Mouse (Mus musculus) ES-E14 (cell line): Measurements from ENCODE around the gene Vps11.

Experiments used
- CHD2 ChIP-seq: IDR thresholded peaks from 2 replicates; pipeline ENCODE4 v1.6.1; 2014; ENCODE audit warnings: mild to moderate bottlenecking, low read depth, low read length, inconsistent platforms
- MAFK ChIP-seq: IDR thresholded peaks from 2 replicates; pipeline ENCODE4 v1.6.1; 2014; ENCODE audit warnings: mild to moderate bottlenecking, low read depth, low read length, inconsistent platforms; ENCODE audit not compliant: insufficient read depth
- ZC3H11A ChIP-seq: IDR thresholded peaks from 2 replicates; pipeline ENCODE4 v1.6.1; 2012; ENCODE audit warnings: low read depth, mild to moderate bottlenecking, inconsistent platforms, low read length, borderline replicate concordance
- ZNF384 ChIP-seq: IDR thresholded peaks from 2 replicates; pipeline ENCODE4 v1.6.1; 2012; ENCODE audit warnings: low read depth, low read length, inconsistent platforms

- TF ChIP-seq ZC3H11A, result no peak
- TF ChIP-seq CHD2, result no peak
- no peak for TF ChIP-seq ZNF384
- no peak for TF ChIP-seq MAFK
These were observed 8.3 kb downstream of the Vps11 start for GRCm38 (mm10) chr9:44353142-44353541.
